Mouse (Mus musculus): ENCODE measurements around the gene Nup88. TPM values are rescaled to one million over a fixed set of nuclear protein-coding genes. Genes with fewer than 3 reads are reported as not detected.

Nup88 gene
- polyA plus RNA-seq (2017; shearing (Covaris generic)), result 120 TPM

DNA sequence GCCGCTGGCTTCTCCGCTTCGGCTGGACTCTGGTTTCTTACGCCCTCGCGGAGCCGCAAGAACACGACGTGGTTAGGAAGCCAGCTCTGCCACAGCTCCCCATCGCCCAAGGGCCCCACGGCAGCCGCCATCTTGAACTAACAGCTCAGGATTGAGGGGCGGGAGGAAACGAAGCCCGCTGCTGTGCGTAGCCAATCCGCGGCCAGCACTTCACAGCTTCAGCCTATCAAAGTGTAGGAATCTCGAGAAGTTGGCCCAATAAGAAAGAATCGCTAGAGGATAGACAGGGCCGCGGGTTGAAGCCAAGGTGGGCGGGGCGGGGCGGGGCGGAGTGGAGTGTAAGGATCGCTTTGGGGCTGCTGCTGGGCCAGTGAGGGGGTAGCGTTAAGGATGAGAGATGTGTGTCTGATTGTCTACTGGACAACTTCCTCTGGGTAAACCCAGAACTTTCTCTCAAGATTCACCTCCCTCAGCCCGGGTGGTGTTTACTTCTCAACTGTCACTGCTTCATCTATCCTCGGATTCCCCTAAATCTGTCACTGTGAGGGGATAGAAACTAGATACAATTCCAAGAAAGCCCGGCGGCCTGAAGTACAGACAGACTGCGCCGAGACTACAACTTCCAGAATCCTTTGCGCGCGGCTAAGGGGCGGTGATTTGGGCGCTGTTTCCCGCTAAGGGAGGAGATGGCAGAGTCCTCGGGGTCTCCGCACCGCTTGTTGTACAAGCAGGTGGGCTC, at the start of gene Nup88, which contains the start of gene Rpain:
TSS of gene Nup88 (minus strand) at position 153 of the 739 bp plus-strand sequence.
TSS of gene Rpain (plus strand) at position 393 of the 739 bp plus-strand sequence.

DNA sequence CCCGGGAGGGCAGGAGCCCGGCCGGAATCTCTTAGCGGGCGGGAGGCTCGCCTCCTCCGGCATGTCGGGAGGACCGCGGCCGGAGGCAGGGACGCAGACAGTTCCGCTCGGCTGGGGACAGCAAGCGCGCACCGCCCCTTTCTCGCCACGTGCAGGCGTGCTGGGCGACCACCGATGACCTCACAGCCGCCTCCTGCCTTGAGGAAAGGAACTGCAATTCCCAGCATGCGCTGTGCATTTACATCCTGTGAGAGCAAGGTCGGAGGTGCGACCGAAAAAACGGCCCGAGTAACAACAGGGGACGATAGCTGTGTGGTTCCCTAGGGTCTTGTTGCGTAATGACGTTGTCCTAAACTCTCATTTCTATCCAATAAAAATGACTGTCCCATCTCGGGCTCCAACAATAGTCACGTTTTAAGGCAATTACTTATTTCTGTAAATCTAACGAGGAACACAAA, 34.6 kb upstream of the Nup88 start, which contains the start of gene Dhx33:
TSS of gene Dhx33 (minus strand) at position 122 of the 458 bp plus-strand sequence.

DNA sequence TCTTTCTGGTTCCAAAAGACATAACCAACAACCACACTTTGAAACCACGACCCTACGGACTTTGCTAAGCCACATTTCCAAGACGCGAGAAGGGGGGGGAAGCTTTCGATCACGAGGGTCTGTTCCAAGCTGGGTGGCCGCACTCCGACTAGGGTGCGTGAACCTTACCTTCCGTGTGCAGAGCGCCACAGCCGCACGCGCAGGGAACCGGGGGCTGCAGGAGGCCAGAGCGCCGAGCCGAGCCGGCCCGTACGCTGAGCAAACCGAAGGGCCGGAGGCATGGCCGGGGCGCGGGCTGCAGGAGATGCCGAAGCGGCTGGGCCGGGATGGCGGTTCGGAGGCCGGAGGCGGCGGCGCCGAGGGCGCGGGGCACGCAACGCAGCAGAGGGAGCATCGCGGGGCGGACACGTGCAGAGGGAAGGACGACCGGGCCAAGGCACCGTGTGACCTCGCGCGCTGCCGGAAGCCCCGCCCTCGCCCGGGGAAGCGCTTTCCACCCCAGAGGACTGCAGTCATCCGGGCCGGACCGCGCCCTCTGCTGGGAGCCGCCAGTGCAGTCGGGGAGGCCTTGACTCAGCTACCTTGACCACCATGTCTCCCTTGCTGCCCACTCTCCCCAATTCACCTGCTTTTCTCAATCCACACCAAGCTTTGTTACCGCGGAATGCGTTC, 12.9 kb upstream of the Nup88 start, which contains the start of gene C1qbp:
TSS of gene C1qbp (minus strand) at position 470 of the 672 bp plus-strand sequence.

Other genes starting within 250 kb of the Nup88 start
- 5.8 TPM for gene Zfp3, start 205.8 kb downstream of the Nup88 start, polyA plus RNA-seq (2017; shearing (Covaris generic))
- 0.46 TPM for gene Scimp, start 157.4 kb downstream of the Nup88 start, polyA plus RNA-seq (2017; shearing (Covaris generic))
- gene Rabep1, start 125.2 kb downstream of the Nup88 start, polyA plus RNA-seq (2017; shearing (Covaris generic)), result 9.8 TPM
- 113 TPM for gene Rpain, start 240 bp upstream of the Nup88 start, polyA plus RNA-seq (2017; shearing (Covaris generic))
- 16.5 TPM for gene C1qbp, start 13.1 kb upstream of the Nup88 start, polyA plus RNA-seq (2017; shearing (Covaris generic))
- gene Dhx33, start 34.5 kb upstream of the Nup88 start, polyA plus RNA-seq (2017; shearing (Covaris generic)), result 11.7 TPM
- gene Mis12, start 49.6 kb upstream of the Nup88 start, polyA plus RNA-seq (2017; shearing (Covaris generic)), result 48.2 TPM
- 99.7 TPM for gene Derl2, start 49.9 kb upstream of the Nup88 start, polyA plus RNA-seq (2017; shearing (Covaris generic))
- 13.7 TPM for gene 6330403K07Rik, start 63.5 kb upstream of the Nup88 start, polyA plus RNA-seq (2017; shearing (Covaris generic))
- 0.57 TPM for gene Nlrp1a, start 174.7 kb upstream of the Nup88 start, polyA plus RNA-seq (2017; shearing (Covaris generic))

Data from CD4-positive, CD25-positive, alpha-beta regulatory T cell, adult 9 weeks (primary cell).